Mouse (Mus musculus): ENCODE data around the gene Rpl19.

GRCm38 (mm10) chr11:98052989-98053834 lies 26.7 kb downstream of the Rpl19 start, which contains the start of gene Stac2:
- no peak for TF ChIP-seq EP300 (optimal IDR thresholded peaks at IDR 0.05)
- no peak for TF ChIP-seq CTCF (IDR thresholded peaks at IDR 0.05; ENCODE audit: low read depth)
